Mouse (Mus musculus) E14TG2a.4 (cell line): ENCODE data around the gene Scfd2.

ENCODE experiments used
- CTCF ChIP-seq: conservative IDR thresholded peaks from 2 replicates; pipeline ENCODE4 v1.5.1; 2014; ENCODE audit warnings: low read length
- NANOG ChIP-seq: IDR thresholded peaks from 2 replicates; pipeline ENCODE4 v1.6.1; 2014; ENCODE audit warnings: borderline replicate concordance, low read length, mixed read lengths

DNA sequence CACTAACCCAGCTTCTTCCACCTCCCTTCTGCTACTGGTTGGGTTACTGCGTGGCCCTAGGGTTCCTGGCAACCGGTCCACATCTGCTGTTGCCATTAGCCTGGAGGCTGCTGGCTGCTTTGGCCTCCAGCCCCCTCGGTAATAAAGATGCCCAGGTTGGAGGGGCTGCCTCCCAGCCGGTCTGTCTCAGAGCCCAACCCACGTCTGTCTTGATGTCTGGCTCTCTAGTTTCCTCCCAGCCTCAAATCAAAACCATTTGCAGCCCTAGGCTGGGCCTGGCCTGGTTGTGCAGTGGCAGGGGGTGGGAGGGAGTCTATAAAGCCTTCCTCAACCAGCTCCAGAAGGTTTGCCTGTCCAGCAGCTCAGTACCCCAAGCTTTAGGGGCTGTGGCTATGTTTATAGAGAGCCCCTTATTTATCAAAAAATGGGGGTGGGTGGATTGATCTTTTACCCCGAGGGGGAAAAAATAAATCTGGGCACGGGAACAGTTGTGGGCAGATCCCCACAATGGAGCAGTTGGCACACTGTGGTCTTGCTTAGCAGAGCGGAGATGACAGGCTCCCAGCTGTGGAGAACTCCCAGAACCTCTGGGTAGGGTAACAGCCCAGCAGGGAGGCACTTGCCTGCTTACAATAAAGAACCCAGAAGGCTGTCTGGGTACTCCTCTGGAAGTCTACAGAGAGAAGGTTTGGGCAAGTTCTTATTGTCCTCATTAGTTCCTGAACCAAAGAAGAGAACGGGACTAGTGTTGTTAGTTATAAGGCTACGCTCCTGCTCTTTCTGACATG is 329.8 kb downstream of the Scfd2 start:
- no peak for TF ChIP-seq CTCF
- TF ChIP-seq NANOG: no peak
